Mouse (Mus musculus) ovary, postnatal 36 days (tissue): ENCODE measurements around the gene 1520401A03Rik.
"Not testable (repeated sequence)": the region's sequence is repeated elsewhere in the genome, so short reads cannot be mapped to it uniquely, and the experiment has no call there.

ENCODE experiments used
- DNase-seq: peaks from one replicate; pipeline ENCODE4 v3.0.0; 2022; ENCODE audit warnings: low spot score, mixed read lengths

The 1520401A03Rik gene

DNA sequence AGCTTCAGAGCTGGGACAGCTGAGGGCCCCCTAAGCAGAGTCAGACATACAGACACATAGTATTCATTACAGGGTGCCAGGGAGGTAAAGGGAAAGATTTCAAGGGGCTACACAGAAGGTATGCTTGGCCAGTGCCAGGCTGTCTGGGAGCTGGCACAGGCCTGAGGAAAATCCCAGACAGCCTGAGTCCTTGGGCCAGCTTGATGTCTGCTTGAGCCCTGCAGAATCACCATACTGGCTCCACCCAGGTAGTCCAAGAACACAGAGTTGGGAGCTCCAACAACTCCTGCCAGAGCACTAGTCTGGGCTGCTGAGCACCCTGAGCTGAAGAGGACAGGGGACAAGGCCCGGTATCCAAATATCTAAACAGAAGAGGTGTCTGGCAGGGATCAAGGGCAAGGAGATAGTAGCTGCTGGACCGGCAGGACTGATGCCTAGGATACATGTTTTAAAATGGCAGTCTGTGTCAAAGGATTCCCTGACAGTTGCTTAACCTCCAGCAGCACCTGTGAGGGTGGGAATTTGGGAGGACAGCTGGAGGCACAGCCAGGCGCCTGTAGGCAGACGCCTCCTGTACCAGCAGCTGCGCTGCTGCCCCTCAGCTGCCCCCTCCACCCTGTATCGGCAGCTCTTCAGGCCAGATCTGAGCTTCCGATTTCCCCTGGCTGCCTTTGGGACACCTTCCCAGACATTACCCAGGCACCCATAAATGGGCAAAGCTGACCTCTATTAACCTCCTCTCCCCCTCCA, at the start of gene 1520401A03Rik:
Gene 1520401A03Rik, minus strand, starts transcription at position 408 of the 750 bp plus-strand sequence.
- no peak for DNase-seq

DNA sequence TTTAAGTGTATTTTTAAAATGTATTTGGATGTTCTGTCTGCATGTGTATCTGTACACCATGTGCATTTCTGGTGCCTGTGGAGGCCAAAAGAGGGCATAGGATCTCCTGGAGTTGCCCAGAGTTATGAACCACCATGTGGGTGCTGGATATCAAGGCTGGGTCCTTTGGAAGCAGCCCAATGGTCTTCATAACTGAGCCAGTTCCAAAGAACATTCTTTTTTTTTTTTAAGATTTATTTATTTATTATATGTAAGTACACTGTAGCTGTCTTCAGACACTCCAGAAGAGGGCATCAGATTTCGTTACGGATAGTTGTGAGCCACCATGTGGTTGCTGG, 49.6 kb upstream of the 1520401A03Rik start:
- DNase-seq: not testable (repeated sequence)

- peak; percentile 96 for DNase-seq
Measured at GRCm38 (mm10) chr17:23771284-23772218, 49.0 kb upstream of the 1520401A03Rik start, which contains the start of gene Flywch1. Gene Flywch1 (minus strand): TSS chr17:23771602.

- DNase-seq: no peak
Measured at GRCm38 (mm10) chr17:23770896-23771283, 48.3 kb upstream of the 1520401A03Rik start.

DNA sequence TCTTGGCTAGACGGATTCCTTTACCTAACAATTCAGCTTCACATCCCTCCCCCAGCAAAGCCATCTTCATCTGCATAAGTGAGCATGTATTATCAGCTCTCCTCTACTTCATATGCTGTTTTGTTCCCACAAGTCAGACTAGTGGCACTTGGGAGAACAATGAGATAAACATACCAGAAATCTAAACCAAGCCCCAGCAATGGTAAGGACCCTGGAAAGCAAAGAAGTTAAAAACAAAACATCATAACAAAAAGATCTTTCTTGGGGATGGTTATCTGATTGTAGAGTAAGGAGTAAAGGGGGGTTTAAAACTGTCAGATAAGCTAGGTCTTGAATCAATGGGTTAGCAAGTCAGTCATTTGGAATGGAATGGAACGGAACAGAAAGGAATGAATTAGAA, 47.9 kb upstream of the 1520401A03Rik start:
- no peak for DNase-seq

- no peak for DNase-seq
Measured at GRCm38 (mm10) chr17:23762976-23763375, 40.4 kb upstream of the 1520401A03Rik start.

GRCm38 (mm10) chr17:23761155-23761554, 38.6 kb upstream of the 1520401A03Rik start:
- no peak for DNase-seq

DNA sequence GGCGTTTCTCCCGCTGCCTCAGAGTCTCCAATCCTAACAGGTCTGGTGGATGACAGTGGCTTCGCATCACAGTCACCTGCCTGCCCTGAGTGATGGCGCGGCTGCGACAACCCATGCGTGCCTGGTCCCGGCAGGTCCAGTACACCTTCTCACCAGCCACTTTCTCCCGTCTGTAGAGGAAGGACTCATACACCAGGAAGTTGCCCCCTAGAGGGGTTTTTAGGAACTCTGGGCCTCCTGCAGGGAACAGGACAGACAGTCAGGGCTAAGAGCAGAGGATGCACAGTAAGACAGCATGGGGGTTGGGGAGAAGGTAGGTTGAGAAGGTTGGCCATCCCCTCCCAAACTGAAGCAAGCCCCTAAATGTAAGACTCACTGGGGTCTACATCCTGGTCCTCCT, 37.6 kb upstream of the 1520401A03Rik start:
- no peak for DNase-seq

DNA sequence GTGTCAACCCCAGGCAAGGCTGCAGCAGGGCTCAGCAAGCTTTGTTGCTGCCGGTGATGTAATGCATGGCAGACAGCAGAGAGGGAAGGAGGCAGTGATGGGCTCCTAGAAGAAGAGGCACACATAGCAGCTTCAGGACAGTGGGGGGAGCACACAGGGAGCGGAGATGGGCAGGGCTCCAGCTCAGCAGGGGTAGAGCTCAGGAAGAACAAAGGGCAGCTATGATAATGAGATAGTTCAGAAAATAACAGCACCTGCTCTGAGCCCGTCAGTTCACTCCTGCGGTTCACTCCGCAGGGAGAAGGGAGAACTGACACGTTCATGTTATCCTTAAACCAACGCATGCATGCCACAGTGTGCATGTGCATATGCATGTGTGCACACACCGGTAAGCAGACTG, 36.2 kb upstream of the 1520401A03Rik start:
- no peak for DNase-seq

- no peak for DNase-seq
Measured at GRCm38 (mm10) chr17:23757581-23757980, 35.0 kb upstream of the 1520401A03Rik start.

DNA sequence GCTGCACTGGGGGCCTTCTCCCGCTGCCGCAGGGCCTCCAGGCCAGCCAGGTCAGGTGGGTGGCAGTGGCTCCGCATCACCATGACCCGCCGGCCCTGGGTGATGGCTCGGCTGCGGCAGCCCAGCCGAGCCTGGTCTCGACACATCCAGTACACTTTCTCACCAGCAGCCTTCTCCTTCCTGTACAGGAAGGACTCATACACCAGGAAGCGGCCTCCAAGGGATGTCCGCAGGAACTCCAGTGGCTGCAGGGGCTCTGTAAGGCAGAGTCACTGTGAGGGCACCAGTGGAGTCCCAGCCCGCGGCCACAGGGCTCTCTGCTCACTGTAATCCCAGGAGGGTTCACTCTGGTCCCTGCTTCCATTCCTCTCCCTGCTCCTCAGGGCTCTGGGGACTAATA, 33.1 kb upstream of the 1520401A03Rik start:
- no peak for DNase-seq

DNA sequence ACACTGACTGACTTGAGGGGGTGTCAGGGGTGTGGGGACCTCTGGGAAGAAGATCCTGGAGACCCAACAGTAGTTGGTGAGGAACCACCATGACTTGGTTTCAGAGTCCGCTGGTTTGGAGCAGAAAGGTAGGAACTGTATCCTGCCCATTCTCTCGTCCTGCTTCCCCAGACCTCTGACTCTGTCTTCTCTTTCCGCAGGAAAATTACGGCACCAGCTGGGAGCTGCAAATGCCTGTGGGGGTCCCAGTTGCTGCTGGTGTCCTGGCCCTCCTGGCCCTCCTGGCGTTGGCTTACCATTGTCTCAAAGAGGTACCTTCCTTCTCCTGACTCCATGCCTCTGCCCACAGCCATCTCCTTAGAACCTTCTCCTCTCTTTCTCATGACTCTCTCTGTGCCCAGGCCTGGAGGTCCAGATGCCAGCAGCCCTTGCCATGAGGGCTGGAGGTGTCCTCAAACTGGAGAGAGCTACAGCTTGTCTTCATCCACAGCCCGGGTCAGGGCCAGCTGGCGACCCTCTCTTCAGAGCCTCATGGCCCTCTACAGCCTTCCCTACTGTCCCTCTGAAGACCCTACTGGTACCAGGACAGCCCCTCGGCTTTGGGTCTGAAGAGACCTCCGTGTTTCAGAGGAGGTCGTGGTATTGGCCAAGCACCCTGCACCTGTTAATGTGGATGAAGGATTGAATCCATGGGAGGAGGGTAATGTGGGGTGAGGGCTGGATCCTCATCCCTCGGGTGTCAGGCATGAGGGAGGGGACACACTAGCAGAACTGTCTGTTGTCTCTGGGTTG, 27.0 kb upstream of the 1520401A03Rik start:
- DNase-seq: no peak

DNA sequence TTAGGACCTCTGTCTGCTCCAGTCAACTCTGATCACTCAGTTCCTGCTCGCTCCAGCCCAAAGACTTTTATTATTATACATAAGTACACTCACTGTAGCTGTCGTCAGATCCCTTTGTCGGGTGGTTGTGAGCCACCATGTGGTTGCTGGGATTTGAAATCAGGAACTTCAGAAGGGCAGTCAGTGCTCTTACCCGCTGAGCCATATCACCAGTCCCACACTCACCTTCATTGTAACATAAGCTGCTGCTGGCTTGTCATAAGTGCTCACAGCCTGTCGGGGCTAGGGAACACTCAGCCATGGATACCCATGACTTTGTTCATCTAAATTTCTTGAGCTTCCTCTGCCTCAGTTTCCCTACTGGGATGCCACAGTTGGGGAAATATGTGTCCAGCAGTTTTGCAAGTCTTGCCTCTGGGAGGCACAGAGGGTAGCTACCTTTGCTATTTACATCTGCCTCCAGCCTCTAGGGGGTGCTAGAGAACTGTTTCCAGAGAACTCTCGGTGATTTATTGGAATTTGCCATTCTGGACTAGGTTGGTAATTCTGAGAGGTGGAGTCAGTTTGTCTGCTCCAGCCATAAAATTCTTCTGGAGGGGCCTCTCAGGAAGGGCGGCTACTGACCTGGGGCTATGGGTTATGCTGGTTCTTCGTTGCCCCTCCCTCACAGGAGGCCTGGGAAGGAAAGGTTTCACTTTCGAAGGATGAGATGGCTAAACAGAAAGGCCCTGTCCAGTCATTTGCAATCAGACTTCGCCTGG, 26.2 kb upstream of the 1520401A03Rik start:
- DNase-seq: peak; percentile 29

DNA sequence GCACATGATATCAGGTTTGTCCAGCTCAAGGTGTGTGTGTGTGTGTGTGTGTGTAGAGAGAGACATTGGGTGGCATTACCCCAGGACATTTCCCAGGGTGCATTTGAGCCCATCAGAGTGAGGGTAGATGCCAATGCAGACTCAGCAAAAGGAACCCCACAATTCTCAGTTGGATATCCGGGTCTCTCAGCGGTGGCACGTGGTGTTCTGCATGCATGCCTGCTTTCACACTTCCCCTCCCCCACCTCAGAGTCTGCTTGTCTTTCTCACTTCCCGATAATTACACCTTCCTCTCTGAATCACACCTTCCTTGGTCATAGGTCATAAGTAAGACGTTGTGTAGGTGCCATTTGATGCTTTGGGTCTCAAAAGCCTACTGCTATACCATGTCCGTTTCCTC, 25.4 kb upstream of the 1520401A03Rik start:
- DNase-seq: no peak

GRCm38 (mm10) chr17:23747471-23747870, 24.9 kb upstream of the 1520401A03Rik start:
- DNase-seq: no peak

- no peak for DNase-seq
Measured at GRCm38 (mm10) chr17:23746767-23747166, 24.2 kb upstream of the 1520401A03Rik start.

DNA sequence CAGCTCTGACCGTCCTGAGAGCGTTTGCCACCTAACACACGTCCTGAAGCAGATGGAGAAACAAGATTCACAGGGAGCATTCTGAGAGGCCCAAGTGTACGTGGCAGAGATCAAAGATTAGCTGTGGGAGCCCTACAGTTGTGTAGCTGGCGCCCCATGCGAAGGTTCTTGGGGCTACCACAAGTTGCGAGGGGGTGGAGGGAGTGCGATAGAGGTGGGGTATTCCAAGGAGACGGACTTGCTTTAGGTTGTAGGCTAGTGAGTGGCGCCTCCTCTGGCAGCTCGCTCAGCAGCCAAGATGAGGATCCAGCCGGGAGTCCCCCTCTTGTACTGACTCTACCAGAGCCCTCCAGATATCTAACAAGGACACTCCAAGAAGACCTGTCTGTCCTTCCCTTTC, 23.7 kb upstream of the 1520401A03Rik start:
- no peak for DNase-seq

GRCm38 (mm10) chr17:23745301-23746251, 23.0 kb upstream of the 1520401A03Rik start, which contains the start of gene Kremen2:
Gene Kremen2 (minus strand): TSS chr17:23745833.
- no peak for DNase-seq

DNA sequence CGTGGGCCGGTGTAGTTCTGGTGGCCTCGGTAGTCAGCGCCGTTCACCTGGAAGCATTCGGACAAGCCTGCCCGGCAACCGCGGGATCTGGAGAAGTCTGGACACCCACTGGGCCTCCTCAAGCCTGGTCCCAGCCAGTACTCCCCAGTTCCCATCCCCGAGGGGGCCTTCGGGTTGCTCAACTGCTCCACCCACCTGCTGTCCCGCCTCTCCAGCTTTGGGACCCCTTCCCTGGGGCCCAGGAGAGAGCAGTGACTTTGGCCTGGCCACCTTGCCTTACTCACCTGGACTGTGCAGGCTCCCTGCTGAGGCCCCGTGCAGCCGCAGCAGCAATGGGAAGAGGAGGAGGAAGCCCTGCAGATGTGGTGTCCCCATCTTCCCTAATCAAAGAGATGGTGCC, 22.1 kb upstream of the 1520401A03Rik start:
- no peak for DNase-seq

DNA sequence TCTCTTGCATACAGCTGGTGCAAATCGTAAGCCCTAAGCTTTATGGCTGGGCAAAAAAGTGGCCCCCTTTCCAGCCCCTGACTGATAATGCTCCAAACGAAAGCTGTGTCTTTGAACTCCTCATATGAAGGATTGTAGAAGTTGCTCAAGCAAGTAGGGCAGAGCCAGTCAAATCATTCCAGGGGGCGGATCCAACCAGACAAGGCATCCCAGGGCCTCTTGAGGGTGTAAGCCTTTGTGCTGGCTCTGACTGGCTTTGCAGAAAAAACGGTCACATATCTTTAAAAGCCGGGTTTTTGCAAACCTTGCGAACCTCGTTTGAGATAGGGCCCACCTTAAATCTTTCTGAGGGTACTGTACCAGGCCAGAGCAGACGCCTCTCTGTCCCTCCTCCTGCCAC, 21.5 kb upstream of the 1520401A03Rik start:
- DNase-seq: no peak
